Mouse (Mus musculus) midbrain, embryonic 12.5 days (tissue): ENCODE data around the gene Gnai2. TPM values are rescaled to one million over a fixed set of nuclear protein-coding genes. Genes with fewer than 3 reads are reported as not detected.
A peak's percentile ranks its signal among the peaks of the same experiment; 100 is the strongest.

Experiments
- ATAC-seq: fragments of 200-750 bp; cut with Nextera tagmentation; 2 replicates; pipeline ENCODE4 v1.8.0; 2017; ENCODE audit warnings: low read depth, moderate TSS enrichment, moderate library complexity; ENCODE audit not compliant: low FRiP score
- H3K27ac ChIP-seq: fragments of 300-500 bp; sonication (generic); replicated peaks from 2 replicates; pipeline ENCODE4 v1.5.1; 2016; ENCODE audit warnings: mild to moderate bottlenecking
- H3K27me3 ChIP-seq: fragments of 300-500 bp; sonication (generic); 2 replicates; pipeline ENCODE4 v1.6.1; 2016; ENCODE audit warnings: mild to moderate bottlenecking
- H3K36me3 ChIP-seq: fragments of 300-500 bp; sonication (generic); 2 replicates; pipeline ENCODE4 v1.6.1; 2016
- H3K4me1 ChIP-seq: fragments of 300-500 bp; sonication (generic); 2 replicates; pipeline ENCODE4 v1.6.1; 2016
- H3K4me2 ChIP-seq: fragments of 300-500 bp; sonication (generic); replicated peaks from 2 replicates; pipeline ENCODE4 v1.6.1; 2016; ENCODE audit warnings: mild to moderate bottlenecking, moderate library complexity
- H3K4me3 ChIP-seq: fragments of 300-500 bp; sonication (generic); 2 replicates; pipeline ENCODE4 v1.5.1; 2016; ENCODE audit warnings: mild to moderate bottlenecking
- H3K9ac ChIP-seq: fragments of 300-500 bp; sonication (generic); replicated peaks from 2 replicates; pipeline ENCODE4 v1.6.1; 2016; ENCODE audit warnings: mild to moderate bottlenecking, moderate library complexity
- H3K9me3 ChIP-seq: fragments of 300-500 bp; sonication (generic); 2 replicates; pipeline ENCODE4 v1.6.1; 2016; ENCODE audit warnings: mild to moderate bottlenecking
- WGBS: fragments of 180-500 bp; shearing (Covaris S2); methylation state at CpG from one replicate; pipeline ENCODE4 v1.1.7; 2016; 5-methylcytosine and 5-hydroxymethylcytosine counted together
- polyA plus RNA-seq: library from polyadenylated mRNA; unstranded; fragments of >200 nt; fragmentation: Nextera tagmentation; extraction: Ambion mirVana; gene quantifications from 2 replicates; pipeline ENCODE4 v1.2.1, GENCODE M21; 2016

The Gnai2 gene
- polyA plus RNA-seq, 1 experiment from 2014 or later: 641 TPM

GRCm38 (mm10) chr9:107593101-107593976 is 41.8 kb downstream of the Gnai2 start:
- Histone ChIP-seq H3K4me2 (no peak overlapping the region), H3K4me3 (no peak overlapping the region), H3K27me3 (no peaks in the 10 kb centered on the region), H3K36me3 (peaks cover 45% of the 10 kb centered on the region), H3K27ac (no peak overlapping the region), H3K9me3 (no peaks in the 10 kb centered on the region), H3K4me1 (peaks cover 8% of the 10 kb centered on the region), H3K9ac (no peak overlapping the region)
- ATAC-seq: no peak
- WGBS: 84% methylated on average over 11 of the region's 11 CpGs

GRCm38 (mm10) chr9:107590773-107591060 is 44.5 kb downstream of the Gnai2 start:
- no peak overlapping the region for H3K4me2 ChIP-seq
- no peak overlapping the region for H3K9ac ChIP-seq
- H3K27me3 ChIP-seq: no peaks in the 10 kb centered on the region
- H3K36me3 ChIP-seq: peaks cover 45% of the 10 kb centered on the region
- no peaks in the 10 kb centered on the region for H3K9me3 ChIP-seq
- no peak overlapping the region for H3K27ac ChIP-seq
- ATAC-seq: no peak
- H3K4me3 ChIP-seq: 0 out of 2 replicates have a peak overlapping the region, but pooled peaks have one; percentile 1
- peaks cover 18% of the 10 kb centered on the region for H3K4me1 ChIP-seq
- 94% methylated on average over 6 of the region's 6 CpGs for WGBS

- H3K27me3 ChIP-seq: no peaks in the 10 kb centered on the region
- no peaks in the 10 kb centered on the region for H3K9me3 ChIP-seq
- H3K4me2 ChIP-seq: no peak overlapping the region
- no peak overlapping the region for H3K9ac ChIP-seq
- 93% methylated on average over 25 of the region's 25 CpGs for WGBS
- H3K36me3 ChIP-seq: peaks cover 45% of the 10 kb centered on the region
- H3K27ac ChIP-seq: no peak overlapping the region
- H3K4me3 ChIP-seq: no peak overlapping the region
- peaks cover 18% of the 10 kb centered on the region for H3K4me1 ChIP-seq
- no peak for ATAC-seq
These were observed 45.0 kb downstream of the Gnai2 start for GRCm38 (mm10) chr9:107590058-107590772.

- H3K4me2 ChIP-seq: peak overlapping the region; percentile 82
- peak overlapping the region; percentile 79 for H3K4me3 ChIP-seq
- no peak overlapping the region for H3K27ac ChIP-seq
- WGBS: 7% methylated on average over 33 of the region's 33 CpGs
- peaks cover 18% of the 10 kb centered on the region for H3K4me1 ChIP-seq
- ATAC-seq: no peak
- no peaks in the 10 kb centered on the region for H3K27me3 ChIP-seq
- H3K9me3 ChIP-seq: no peaks in the 10 kb centered on the region
- peak overlapping the region; percentile 69 for H3K9ac ChIP-seq
- peaks cover 38% of the 10 kb centered on the region for H3K36me3 ChIP-seq
These were observed 47.1 kb downstream of the Gnai2 start for GRCm38 (mm10) chr9:107587833-107588639.

DNA sequence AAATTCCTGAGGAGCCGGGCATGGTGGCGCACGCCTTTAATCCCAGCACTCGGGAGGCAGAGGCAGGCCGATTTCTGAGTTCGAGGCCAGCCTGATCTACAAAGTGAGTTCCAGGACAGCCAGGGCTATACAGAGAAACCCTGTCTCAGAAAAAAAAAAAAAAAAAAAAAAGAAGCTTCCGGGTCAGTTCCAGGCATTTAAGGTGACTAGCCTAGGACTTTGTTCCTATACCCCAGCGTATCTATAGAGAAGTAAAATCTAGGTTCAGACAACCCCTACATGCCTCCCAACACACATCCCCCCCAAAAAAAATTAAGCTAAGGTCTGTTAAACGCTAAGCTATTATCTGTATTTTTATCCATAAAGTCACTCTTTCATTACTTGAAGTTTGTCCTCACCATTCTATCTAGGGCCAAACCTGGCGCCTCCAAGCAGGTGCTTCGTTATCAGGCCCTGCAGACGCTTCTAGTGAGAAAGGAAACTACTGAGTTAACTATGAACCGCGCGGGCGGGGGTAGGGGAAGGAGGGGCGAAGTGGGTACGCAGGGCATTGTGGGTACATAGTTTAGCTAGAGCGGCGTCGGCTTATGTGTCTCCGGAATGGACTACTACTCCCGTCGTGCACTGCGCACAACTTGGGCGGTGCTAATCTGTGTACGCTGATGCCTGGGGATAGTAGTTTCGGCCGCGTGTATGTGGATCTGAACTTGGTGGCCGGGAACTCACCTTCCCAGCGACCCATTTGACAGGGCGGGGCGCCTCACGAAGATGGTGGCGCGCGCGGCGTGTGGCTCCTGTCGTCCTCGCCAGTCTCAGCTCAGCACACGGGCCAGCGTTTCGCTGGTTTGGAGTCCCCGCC is 48.0 kb downstream of the Gnai2 start, which contains the start of gene Ifrd2:
Ifrd2 (plus strand) TSS at position 669 of the 859 bp plus-strand sequence.
- Histone ChIP-seq H3K27me3 (no peaks in the 10 kb centered on the region), H3K4me3 (peak within 1 kb of the TSS; percentile 79), H3K9me3 (no peaks in the 10 kb centered on the region), H3K9ac (peak within 1 kb of the TSS; percentile 69), H3K27ac (no peak within 1 kb of the TSS), H3K36me3 (peaks cover 39% of the 10 kb centered on the region), H3K4me2 (peak within 1 kb of the TSS; percentile 82), H3K4me1 (peaks cover 18% of the 10 kb centered on the region)
- ATAC-seq: peak; percentile 97
- WGBS: 14% methylated on average over 46 of the region's 46 CpGs

DNA sequence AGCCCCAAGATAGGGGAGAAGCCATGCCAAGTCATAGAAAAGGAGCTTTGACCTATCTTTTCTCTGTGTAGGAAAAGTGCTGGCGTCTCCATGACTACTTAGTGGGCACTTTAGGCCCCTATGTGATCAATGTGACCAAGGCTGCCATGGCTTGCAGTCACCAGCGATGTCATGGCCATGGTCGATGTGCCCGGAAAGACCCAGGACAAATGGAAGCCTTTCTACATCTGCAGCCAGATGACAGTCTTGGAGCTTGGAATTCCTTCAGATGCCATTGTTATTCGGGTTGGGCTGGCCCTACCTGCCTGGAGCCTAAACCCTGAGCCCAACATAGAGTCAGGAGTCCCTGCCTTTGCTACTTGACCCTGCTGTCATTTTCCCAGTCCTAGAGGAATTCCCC is 48.7 kb downstream of the Gnai2 start:
- Histone ChIP-seq H3K9me3 (no peaks in the 10 kb centered on the region), H3K4me2 (no peak overlapping the region), H3K27ac (no peak overlapping the region), H3K4me3 (no peak overlapping the region), H3K36me3 (peaks cover 32% of the 10 kb centered on the region), H3K9ac (no peak overlapping the region), H3K4me1 (peaks cover 24% of the 10 kb centered on the region), H3K27me3 (no peaks in the 10 kb centered on the region)
- 91% methylated on average over 5 of the region's 5 CpGs for WGBS
- ATAC-seq: no peak

- Histone ChIP-seq H3K4me1 (peaks cover 35% of the 10 kb centered on the region), H3K27ac (no peak overlapping the region), H3K27me3 (no peaks in the 10 kb centered on the region), H3K9ac (no peak overlapping the region; the same call in 1 of the 2 replicates), H3K9me3 (no peaks in the 10 kb centered on the region), H3K4me2 (no peak overlapping the region), H3K4me3 (no peak overlapping the region), H3K36me3 (peaks cover 16% of the 10 kb centered on the region; the same call in 1 of the 2 replicates)
- WGBS: 92% methylated on average over 14 of the region's 14 CpGs
- no peak for ATAC-seq
These were observed 52.0 kb downstream of the Gnai2 start for GRCm38 (mm10) chr9:107583174-107583573.

- Histone ChIP-seq H3K4me3 (no peak overlapping the region), H3K9ac (no peak overlapping the region), H3K4me1 (peaks cover 32% of the 10 kb centered on the region), H3K4me2 (no peak overlapping the region), H3K9me3 (no peaks in the 10 kb centered on the region), H3K27ac (no peak overlapping the region), H3K36me3 (peaks cover 16% of the 10 kb centered on the region; the same call in 1 of the 2 replicates), H3K27me3 (no peaks in the 10 kb centered on the region)
- WGBS: 90% methylated on average over 7 of the region's 7 CpGs
- ATAC-seq: no peak
These were observed 52.6 kb downstream of the Gnai2 start for GRCm38 (mm10) chr9:107582509-107583062.

GRCm38 (mm10) chr9:107581584-107581983 is 53.6 kb downstream of the Gnai2 start:
- peak overlapping the region; percentile 97 for H3K4me2 ChIP-seq
- peaks cover 16% of the 10 kb centered on the region; the same call in 1 of the 2 replicates for H3K36me3 ChIP-seq
- peak overlapping the region; percentile 64; the same call in 1 of the 2 replicates for H3K4me3 ChIP-seq
- no peak overlapping the region for H3K27ac ChIP-seq
- no peak overlapping the region; the same call in none of the 2 replicates for H3K9ac ChIP-seq
- no peak for ATAC-seq
- 78% methylated on average over 4 of the region's 4 CpGs for WGBS
- H3K27me3 ChIP-seq: no peaks in the 10 kb centered on the region
- H3K4me1 ChIP-seq: peaks cover 38% of the 10 kb centered on the region
- no peaks in the 10 kb centered on the region for H3K9me3 ChIP-seq

GRCm38 (mm10) chr9:107580501-107581317 is 54.5 kb downstream of the Gnai2 start, which contains the start of gene Hyal3:
Hyal3 (plus strand) TSS chr9:107580818.
- WGBS: 1% methylated on average over 32 of the region's 32 CpGs
- ATAC-seq: peak; percentile 53
- H3K4me1 ChIP-seq: peaks cover 38% of the 10 kb centered on the region
- peak within 1 kb of the TSS; percentile 78 for H3K9ac ChIP-seq
- peak within 1 kb of the TSS; percentile 72 for H3K27ac ChIP-seq
- H3K9me3 ChIP-seq: no peaks in the 10 kb centered on the region
- peak within 1 kb of the TSS; percentile 64 for H3K4me3 ChIP-seq
- peak within 1 kb of the TSS; percentile 97 for H3K4me2 ChIP-seq
- H3K27me3 ChIP-seq: no peaks in the 10 kb centered on the region
- H3K36me3 ChIP-seq: peaks cover 16% of the 10 kb centered on the region; the same call in 1 of the 2 replicates
